Mouse (Mus musculus) kidney, adult 9 months (tissue): ENCODE data around the gene Ssb.

ENCODE experiments used
- DNase-seq: peaks from one replicate; pipeline ENCODE4 v3.0.0; 2022

Ssb gene

GRCm38 (mm10) chr2:69861485-69862091 lies at the start of gene Ssb:
Gene Ssb, plus strand, starts transcription at chr2:69861562.
- DNase-seq = peak; percentile 95

GRCm38 (mm10) chr2:69816575-69816974 lies 44.8 kb upstream of the Ssb start:
- no peak for DNase-seq

GRCm38 (mm10) chr2:69818350-69819085 lies 42.8 kb upstream of the Ssb start:
- no peak for DNase-seq

- DNase-seq = no peak
Observed at GRCm38 (mm10) chr2:69820201-69820600, 41.2 kb upstream of the Ssb start.

GRCm38 (mm10) chr2:69821711-69822110 lies 39.7 kb upstream of the Ssb start, which contains the start of gene Klhl23:
Gene Klhl23, plus strand, starts transcription at chr2:69821944.
- DNase-seq = no peak

GRCm38 (mm10) chr2:69822361-69823128 lies 38.8 kb upstream of the Ssb start:
- peak; percentile 14 for DNase-seq

GRCm38 (mm10) chr2:69823129-69823677 lies 38.2 kb upstream of the Ssb start:
- no peak for DNase-seq

GRCm38 (mm10) chr2:69825898-69826297 lies 35.5 kb upstream of the Ssb start:
- no peak for DNase-seq

- DNase-seq = peak; percentile 14
Observed at GRCm38 (mm10) chr2:69826380-69826779, 35.0 kb upstream of the Ssb start.

GRCm38 (mm10) chr2:69828031-69828430 lies 33.3 kb upstream of the Ssb start:
- DNase-seq = no peak

GRCm38 (mm10) chr2:69829680-69830079 lies 31.7 kb upstream of the Ssb start:
- DNase-seq = no peak

GRCm38 (mm10) chr2:69830116-69830515 lies 31.2 kb upstream of the Ssb start:
- DNase-seq = no peak

GRCm38 (mm10) chr2:69837244-69837967 lies 24.0 kb upstream of the Ssb start:
- no peak for DNase-seq

GRCm38 (mm10) chr2:69837996-69838395 lies 23.4 kb upstream of the Ssb start:
- DNase-seq = no peak

- no peak for DNase-seq
Observed at GRCm38 (mm10) chr2:69838707-69839106, 22.7 kb upstream of the Ssb start.

- no peak for DNase-seq
Observed at GRCm38 (mm10) chr2:69840261-69840660, 21.1 kb upstream of the Ssb start.

GRCm38 (mm10) chr2:69849215-69849614 lies 12.1 kb upstream of the Ssb start:
- DNase-seq = peak; percentile 26

- no peak for DNase-seq
Observed at GRCm38 (mm10) chr2:69851427-69852058, 9.8 kb upstream of the Ssb start.

GRCm38 (mm10) chr2:69856392-69856791 lies 5.0 kb upstream of the Ssb start:
- DNase-seq = peak; percentile 24

- peak; percentile 14 for DNase-seq
Observed at GRCm38 (mm10) chr2:69857882-69858281, 3.5 kb upstream of the Ssb start.

GRCm38 (mm10) chr2:69860972-69861452 lies 350 bp upstream of the Ssb start:
- peak; percentile 46 for DNase-seq

GRCm38 (mm10) chr2:69862117-69862657 lies 825 bp downstream of the Ssb start:
- DNase-seq = peak; percentile 9
